Mouse (Mus musculus) heart, adult 9 months (tissue): ENCODE results near the gene B3gnt3.
A peak's percentile ranks its signal among the peaks of the same experiment; 100 is the strongest.

ENCODE experiments used
- DNase-seq, 2 experiments: peaks; one replicate each; pipeline ENCODE4 v3.0.0; 2022; ENCODE audit warnings: low spot score in 2 of 2

Gene B3gnt3

GRCm38 (mm10) chr8:71678216-71678615 lies 23.4 kb downstream of the B3gnt3 start:
- no peak for DNase-seq

- peak; percentile 29 to 61 for DNase-seq
These were observed 24.0 kb downstream of the B3gnt3 start for GRCm38 (mm10) chr8:71677555-71677954.

DNA sequence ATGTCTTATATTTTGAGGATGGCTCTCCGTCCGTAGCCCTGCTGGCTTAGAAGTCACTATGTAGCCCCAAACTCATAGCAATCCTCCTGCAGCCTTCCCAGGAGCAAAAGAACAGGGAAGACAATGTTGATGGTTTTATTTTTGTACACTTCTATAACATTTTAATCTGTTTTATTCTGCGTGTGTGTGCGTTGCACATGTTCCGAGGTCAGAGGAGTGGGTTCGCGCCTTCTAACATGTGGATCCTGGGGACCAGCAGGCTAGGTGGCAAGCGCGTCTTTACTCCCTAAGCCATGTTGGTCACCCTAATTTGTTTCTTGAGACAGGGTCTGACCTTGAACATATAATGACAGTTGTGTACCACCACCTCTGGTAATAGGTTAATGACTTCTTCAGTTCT lies 24.8 kb downstream of the B3gnt3 start:
- no peak for DNase-seq

DNA sequence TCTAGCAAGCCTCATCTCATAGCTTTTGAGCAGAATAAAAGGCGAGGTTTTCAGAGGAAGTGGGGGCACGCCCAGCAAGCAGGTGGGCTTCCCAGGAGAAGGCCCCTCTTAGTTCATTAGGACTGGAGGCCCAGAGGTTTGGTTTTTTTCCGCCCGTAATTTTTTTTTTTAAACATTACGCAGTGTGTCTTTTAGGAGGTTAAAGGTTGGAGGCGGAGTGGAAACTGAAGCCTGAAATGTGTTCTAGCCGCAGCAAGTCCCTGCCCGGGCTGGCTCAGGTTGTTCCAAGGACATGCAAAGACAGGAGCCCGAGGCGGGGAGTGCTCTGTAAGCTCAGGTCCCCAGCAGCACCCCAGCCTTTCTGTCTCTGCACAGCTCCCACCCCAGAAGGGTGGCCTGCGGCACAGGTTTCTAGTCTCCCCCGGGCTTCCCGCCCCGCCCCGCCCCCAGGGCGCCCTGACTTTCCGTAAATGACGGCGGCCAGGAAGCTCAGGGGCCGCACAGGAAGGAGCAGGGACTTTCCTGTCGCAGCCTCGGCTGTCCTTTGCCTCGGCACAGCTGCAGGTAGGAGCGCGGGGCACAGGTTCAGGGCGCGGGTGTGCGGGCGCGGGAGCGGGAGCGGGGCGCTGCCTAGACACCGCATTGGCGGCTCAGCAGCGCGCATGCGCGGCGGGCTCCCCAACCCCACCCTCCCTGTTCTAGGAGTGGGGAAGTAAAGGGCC lies 25.4 kb downstream of the B3gnt3 start, which contains the start of gene Jak3:
Gene Jak3 (plus strand): TSS at position 277 of the 722 bp plus-strand sequence.
- peak; percentile 64 to 70 for DNase-seq

GRCm38 (mm10) chr8:71675456-71676019 lies 26.1 kb downstream of the B3gnt3 start:
- no peak for DNase-seq

- no peak for DNase-seq
These were observed 27.5 kb downstream of the B3gnt3 start for GRCm38 (mm10) chr8:71674071-71674470.

DNA sequence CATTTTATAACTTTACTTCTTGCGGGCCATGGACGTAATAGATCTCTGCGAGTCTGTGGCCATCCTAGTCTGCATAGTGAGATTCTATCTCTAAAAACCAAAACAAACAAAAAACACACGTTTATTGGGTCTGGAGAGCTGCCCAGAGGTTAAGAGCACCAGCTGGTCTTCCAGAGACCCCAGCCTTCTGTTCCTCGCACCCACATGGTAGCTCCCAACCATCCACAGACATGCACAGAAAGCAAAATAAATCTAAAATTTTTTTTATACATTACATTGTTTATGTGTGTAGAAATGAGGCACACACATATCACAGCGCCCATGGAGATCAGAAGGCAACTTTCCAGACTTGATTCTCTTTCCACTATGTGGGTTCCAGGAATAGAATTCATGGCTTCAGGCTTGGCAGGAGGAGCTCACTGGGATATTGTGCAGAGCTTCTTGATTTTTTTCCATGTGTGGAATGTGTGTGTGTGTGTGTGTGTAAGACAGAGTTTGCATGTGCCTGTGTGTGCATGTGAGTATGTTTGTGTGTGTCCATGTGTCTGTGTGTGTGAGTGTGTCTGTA lies 29.3 kb downstream of the B3gnt3 start:
- DNase-seq, result no peak

GRCm38 (mm10) chr8:71671549-71671965 lies 30.0 kb downstream of the B3gnt3 start, which contains the start of gene Unc13a:
TSS of gene Unc13a (minus strand) at chr8:71671757.
- DNase-seq, result peak; percentile 71 to 82

DNA sequence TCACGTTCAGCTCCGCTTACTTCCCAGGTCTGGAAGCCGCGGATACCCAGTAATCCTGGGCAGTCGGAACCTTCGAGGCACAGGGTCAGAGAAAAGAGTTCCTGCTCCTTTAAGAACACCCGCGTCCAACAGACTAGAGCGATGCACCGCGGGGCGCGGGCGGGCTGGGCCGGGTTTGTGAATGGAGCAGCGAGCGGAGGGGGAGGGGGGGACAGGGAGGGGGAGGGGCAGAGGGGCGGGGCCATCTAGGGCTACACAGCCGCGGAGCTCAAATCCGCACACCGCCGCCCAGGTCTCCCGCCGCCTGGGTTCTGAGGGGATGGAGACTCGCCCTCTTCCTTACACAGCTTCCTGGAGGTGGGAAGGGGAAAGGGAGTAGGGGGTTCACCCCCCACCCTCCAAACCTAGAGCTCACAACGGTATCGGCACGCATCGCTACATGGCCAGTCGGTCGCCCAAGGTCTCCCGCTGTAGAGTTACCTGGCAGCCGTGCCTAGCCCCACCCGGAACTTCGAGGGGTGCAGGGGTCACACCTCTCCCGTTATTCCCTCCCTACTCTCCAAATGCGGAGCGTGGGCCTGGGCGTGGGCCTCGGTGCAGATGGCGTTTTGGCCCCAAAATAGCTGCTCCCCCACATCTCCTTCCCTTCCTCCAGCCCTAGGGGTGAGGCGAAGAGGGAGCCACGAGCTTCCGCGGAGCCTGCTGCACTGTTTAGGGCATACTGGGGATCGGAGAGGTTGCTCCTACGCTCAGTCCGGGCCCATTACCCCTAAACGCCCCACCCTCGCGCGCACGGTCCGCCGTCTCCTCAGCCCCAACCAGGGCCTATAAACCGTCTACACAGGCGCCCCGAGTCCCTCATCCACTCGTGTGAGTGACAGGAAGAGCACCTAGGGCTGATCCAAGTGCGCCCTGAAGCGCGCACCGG lies 30.7 kb downstream of the B3gnt3 start:
- no peak for DNase-seq

- DNase-seq, result no peak
These were observed 31.4 kb downstream of the B3gnt3 start for GRCm38 (mm10) chr8:71670198-71670597.

DNA sequence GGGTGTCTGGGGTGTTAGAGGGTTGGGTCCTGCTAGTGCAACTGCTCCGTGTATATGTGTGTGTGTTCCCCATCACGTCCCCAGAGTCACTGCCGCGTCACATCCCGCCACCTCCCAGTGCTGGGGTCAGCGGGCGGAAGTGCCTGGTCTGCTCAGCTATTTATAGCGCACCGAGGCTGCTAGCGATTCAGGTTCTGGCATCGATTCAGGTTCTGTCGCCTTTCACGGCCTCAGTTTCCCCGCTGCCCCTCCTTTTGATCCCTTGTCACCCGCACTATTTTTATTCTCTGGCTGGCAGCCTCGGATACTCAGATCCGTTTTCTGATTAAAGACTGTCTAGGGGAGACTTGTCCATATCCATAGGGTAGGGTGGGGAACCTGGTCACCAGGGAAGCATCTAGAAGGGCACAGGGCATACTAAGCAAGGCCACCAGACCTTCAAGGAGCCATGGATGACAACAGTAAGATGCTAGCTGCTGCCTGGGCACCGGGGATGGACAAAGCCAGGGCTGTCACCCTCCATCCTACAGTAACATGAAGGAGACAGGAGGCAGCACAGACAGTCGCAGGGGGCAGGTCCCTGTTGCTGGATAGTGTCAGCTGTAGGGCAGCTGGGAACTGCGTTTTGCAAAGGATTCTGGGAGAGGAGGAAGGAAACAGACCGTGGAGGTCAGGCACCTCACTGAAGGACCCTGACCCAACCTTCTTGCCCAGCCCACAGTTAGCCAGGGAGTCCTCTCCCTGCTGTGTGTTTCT lies 33.2 kb downstream of the B3gnt3 start:
- peak in 1 of 2 experiments; percentile 49 for DNase-seq

- no peak for DNase-seq
These were observed 34.3 kb downstream of the B3gnt3 start for GRCm38 (mm10) chr8:71667256-71667655.

- no peak for DNase-seq
These were observed 34.7 kb downstream of the B3gnt3 start for GRCm38 (mm10) chr8:71666855-71667254.

- DNase-seq, result no peak
These were observed 36.1 kb downstream of the B3gnt3 start for GRCm38 (mm10) chr8:71665331-71666130.

- peak; percentile 48 to 77 for DNase-seq
These were observed 41.1 kb downstream of the B3gnt3 start for GRCm38 (mm10) chr8:71660325-71661120.

DNA sequence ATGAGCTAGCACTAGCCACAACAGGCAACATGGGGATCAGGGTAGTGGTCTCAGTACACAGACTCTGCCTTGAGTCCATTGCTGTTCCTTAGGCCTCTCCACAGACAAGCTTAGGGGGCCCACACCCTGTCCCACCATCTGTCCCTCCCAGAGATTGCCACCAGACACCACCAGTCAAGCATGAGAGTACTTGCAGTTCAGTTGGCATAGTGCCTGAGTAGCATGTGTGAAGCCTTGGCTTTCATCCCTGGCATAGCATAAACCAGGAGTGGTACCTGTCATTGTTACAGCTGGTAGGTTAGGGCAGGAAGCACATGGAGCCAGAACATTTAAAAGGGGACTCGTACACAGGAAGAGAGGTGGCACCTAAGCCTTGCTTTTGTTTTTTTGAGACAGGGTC lies 41.8 kb downstream of the B3gnt3 start:
- no peak for DNase-seq

DNA sequence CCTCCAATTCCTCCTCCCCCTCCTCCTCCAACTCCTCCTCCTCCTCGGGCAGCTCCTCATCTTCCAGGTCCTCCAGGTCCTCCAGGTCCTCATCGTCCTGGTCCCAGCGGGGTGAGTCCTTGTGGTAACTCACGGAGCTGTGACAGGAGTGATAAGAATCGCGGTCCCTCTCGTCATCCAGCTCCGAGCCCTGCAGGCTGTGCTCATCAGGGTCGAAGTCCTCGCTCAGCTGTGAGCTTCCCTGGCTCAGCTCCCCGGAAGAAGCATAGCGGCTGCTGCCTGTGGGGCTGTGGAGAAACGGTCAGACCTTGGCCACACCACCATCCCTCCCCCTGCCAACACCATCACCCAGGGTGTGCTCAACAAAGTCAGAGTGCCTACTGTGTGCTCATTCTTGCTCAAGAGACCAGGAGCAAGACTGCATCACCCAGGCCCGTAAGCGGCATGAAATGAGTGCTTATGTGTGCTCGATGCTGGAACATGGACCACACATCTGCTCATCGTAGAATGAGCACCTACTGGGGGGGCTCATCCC lies 43.0 kb downstream of the B3gnt3 start:
- no peak for DNase-seq

- no peak for DNase-seq
These were observed 43.8 kb downstream of the B3gnt3 start for GRCm38 (mm10) chr8:71657816-71658215.

DNA sequence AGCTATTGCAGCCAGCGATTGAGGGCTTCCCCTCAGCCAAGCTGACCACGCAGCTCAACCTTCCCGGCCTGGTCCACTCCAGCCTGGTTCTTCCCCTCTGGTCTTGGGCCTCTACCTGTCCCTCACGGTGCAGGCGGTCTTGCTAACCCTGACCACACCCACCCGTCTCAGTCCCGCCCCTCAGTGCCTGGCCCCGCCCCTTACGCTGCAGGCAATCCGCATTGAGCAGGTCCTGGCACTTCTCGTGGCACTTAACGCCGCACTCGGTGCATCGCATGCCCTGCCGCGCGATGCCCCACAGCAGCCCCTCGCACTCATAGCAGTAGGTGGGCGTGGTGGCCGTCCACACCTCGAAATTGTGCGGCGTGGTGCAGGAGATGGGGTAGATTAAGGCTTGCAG lies 47.0 kb downstream of the B3gnt3 start:
- DNase-seq, result no peak
